Mouse (Mus musculus) liver, adult 2 months (tissue): Measurements from ENCODE around the gene Nudc.

Source experiments
- CTCF ChIP-seq: fragments of 200-500 bp; IDR thresholded peaks from 2 replicates; pipeline ENCODE4 v1.5.1; 2011; ENCODE audit warnings: low read depth, low read length, control low read depth
- POLR2A ChIP-seq: fragments of 200-500 bp; IDR thresholded peaks from 2 replicates; pipeline ENCODE4 v1.6.1; 2011; ENCODE audit warnings: low read length, control low read depth; ENCODE audit not compliant: insufficient read depth; ENCODE audit errors: extremely low read depth

- TF ChIP-seq CTCF = no peak
- no peak for TF ChIP-seq POLR2A
Observed at GRCm38 (mm10) chr4:133577983-133578382, 32.2 kb upstream of the Nudc start.
